Mouse (Mus musculus) retina, postnatal 1 day (tissue): ENCODE measurements at regions not wholly inside any gene's neighbourhood (a gene's known extent, or its start where the extent isn't known, plus 50 kb on each side); places are given as distances from the start of the nearest gene placed in this dataset.

Source experiments
- DNase-seq: peaks from one replicate; pipeline ENCODE4 v3.0.0-alpha.2; 2012

GRCm38 (mm10) chr17:73053479-73054215, 54.1 kb upstream of the Lclat1 start:
- no peak for DNase-seq

GRCm38 (mm10) chr17:73054226-73054625, 53.6 kb upstream of the Lclat1 start:
- DNase-seq, result no peak

GRCm38 (mm10) chr17:73055197-73055596, 52.6 kb upstream of the Lclat1 start:
- no peak for DNase-seq

- no peak for DNase-seq
Measured at GRCm38 (mm10) chr17:73055611-73056010, 52.2 kb upstream of the Lclat1 start.

- no peak for DNase-seq
Measured at GRCm38 (mm10) chr17:73056616-73057015, 51.2 kb upstream of the Lclat1 start.
